Mouse (Mus musculus) heart, embryonic 14.5 days (tissue): ENCODE results near the gene Gkn2. TPM values are rescaled to one million over a fixed set of nuclear protein-coding genes. Genes with fewer than 3 reads are reported as not detected.
A peak's percentile ranks its signal among the peaks of the same experiment; 100 is the strongest.

Experiments
- ATAC-seq: fragments of 200-750 bp; cut with Nextera tagmentation; 2 replicates; pipeline ENCODE4 v1.8.0; 2017; ENCODE audit warnings: low read depth, moderate TSS enrichment; ENCODE audit not compliant: insufficient number of reproducible peaks, insufficient read depth, low FRiP score
- H3K27ac ChIP-seq, 2 experiments: fragments of 200-500 bp in 1 of 2; fragments of 300-500 bp in 1 of 2; sonication (generic) in 1 of 2; replicated peaks in 1 of 2; 2 replicates each; pipeline ENCODE4 v1.5.1; 2012 to 2014; ENCODE audit warnings: low read depth in 2 of 2, low read length in 2 of 2, control low read depth in 1 of 2, mild to moderate bottlenecking in 1 of 2, mixed read lengths in 1 of 2; ENCODE audit not compliant: control insufficient read depth in 1 of 2, insufficient read depth in 1 of 2
- H3K27me3 ChIP-seq: fragments of 300-500 bp; sonication (generic); 2 replicates; pipeline ENCODE4 v1.6.1; 2014; ENCODE audit warnings: mild to moderate bottlenecking, low read length, control low read depth; ENCODE audit not compliant: control insufficient read depth, insufficient read depth
- H3K36me3 ChIP-seq: fragments of 300-500 bp; sonication (generic); 2 replicates; pipeline ENCODE4 v1.6.1; 2014; ENCODE audit warnings: mild to moderate bottlenecking, control low read depth, low read length, mixed read lengths; ENCODE audit not compliant: control insufficient read depth, insufficient read depth
- H3K4me1 ChIP-seq, 2 experiments: fragments of 200-500 bp in 1 of 2; fragments of 300-500 bp in 1 of 2; sonication (generic) in 1 of 2; 2 replicates each; pipeline ENCODE4 v1.6.1; 2012 to 2014; ENCODE audit warnings: low read length in 2 of 2, control low read depth in 1 of 2, mixed read lengths in 1 of 2; ENCODE audit not compliant: control insufficient read depth in 2 of 2, insufficient read depth in 2 of 2
- H3K4me2 ChIP-seq: fragments of 300-500 bp; sonication (generic); 2 replicates; pipeline ENCODE4 v1.6.1; 2014; ENCODE audit warnings: mild to moderate bottlenecking, low read length
- H3K4me3 ChIP-seq, 2 experiments: fragments of 200-500 bp in 1 of 2; fragments of 300-500 bp in 1 of 2; sonication (generic) in 1 of 2; 2 replicates each; pipeline ENCODE4 v1.5.1; 2012 to 2014; ENCODE audit warnings: low read length in 2 of 2, mild to moderate bottlenecking in 2 of 2, control low read depth in 1 of 2, low read depth in 1 of 2, moderate library complexity in 1 of 2; ENCODE audit not compliant: control insufficient read depth in 1 of 2, insufficient read depth in 1 of 2
- H3K9ac ChIP-seq: fragments of 300-500 bp; sonication (generic); 2 replicates; pipeline ENCODE4 v1.6.1; 2014; ENCODE audit warnings: mild to moderate bottlenecking, low read length
- H3K9me3 ChIP-seq: fragments of 300-500 bp; sonication (generic); 2 replicates; pipeline ENCODE4 v1.6.1; 2016; ENCODE audit warnings: low read length, control low read depth; ENCODE audit not compliant: control insufficient read depth
- WGBS: fragments of 180-500 bp; shearing (Covaris S2); extraction: QIAGEN DNeasy Blood & Tissue Kit; methylation state at CpG from one replicate; pipeline ENCODE4 v1.1.7; 2014; 5-methylcytosine and 5-hydroxymethylcytosine counted together
- polyA plus RNA-seq: library from polyadenylated mRNA; unstranded; fragments of >200 nt; fragmentation: Nextera tagmentation; extraction: Ambion mirVana; gene quantifications from 2 replicates; pipeline ENCODE4 v1.2.1, GENCODE M21; 2014

The Gkn2 gene
- polyA plus RNA-seq, 1 experiment from 2014 or later = not detected

DNA sequence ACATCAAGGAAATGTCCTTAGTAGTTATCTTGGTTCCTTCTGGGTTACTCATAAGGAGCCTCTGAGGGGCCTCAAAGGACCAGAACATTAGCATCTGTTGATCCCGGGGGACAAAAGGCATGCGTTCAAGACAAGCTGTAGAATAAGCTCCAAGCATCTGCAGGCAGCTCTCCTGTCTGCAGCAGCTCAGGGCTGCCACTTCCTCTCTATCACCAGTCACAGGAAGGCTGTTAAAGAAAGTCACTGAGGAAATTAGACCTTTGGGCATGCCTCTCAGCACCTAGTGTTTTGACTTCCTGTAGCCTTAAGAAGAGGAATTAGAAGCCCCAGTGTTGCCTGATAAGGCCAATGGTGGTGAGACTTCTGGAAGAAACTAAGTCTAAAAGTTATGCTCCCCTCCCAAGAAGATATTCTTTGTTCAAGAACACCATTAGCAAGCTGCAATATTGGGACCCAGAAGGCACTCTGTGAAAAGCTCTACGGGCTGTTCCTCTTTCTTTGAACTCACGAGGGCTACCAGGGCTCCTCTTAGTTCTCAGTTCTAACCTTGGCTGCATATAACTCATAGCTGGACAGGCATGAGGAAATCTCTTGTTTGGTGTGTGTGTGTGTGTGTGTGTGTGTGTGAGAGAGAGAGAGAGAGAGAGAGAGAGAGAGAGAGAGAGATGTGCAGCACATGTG is 26.9 kb downstream of the Gkn2 start:
- Histone ChIP-seq H3K27ac (no peak overlapping the region), H3K27me3 (peaks cover 48% of the 10 kb centered on the region), H3K4me2 (no peak overlapping the region), H3K4me1 (peaks cover 15 to 29% of the 10 kb centered on the region in 2 experiments), H3K4me3 (no peak overlapping the region), H3K9me3 (no peaks in the 10 kb centered on the region), H3K9ac (no peak overlapping the region), H3K36me3 (no peaks in the 10 kb centered on the region)
- no peak for ATAC-seq
- 36% methylated on average over 4 of the region's 4 CpGs for WGBS

DNA sequence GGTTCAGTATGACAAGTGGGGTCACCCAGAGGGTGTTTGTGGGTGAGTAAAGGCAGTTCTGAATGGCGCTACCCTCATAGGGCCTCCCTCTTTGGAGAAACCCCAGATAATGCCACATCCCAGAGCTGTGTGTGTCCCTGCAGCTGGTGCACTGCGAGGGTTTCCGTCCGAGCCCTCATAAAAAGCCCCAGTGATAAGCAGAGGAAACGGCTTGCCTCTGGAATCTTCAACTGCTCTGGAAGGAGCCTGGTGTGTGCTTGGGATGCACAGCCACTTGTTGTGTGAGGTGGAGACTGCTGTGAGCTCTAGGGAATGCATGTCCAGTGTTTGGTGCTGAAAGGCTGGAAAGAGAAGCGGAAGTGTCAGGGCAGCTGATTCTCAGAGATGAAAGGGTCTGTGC is 28.3 kb downstream of the Gkn2 start:
- no peak overlapping the region for H3K4me2 ChIP-seq
- H3K9me3 ChIP-seq = no peaks in the 10 kb centered on the region
- no peaks in the 10 kb centered on the region for H3K36me3 ChIP-seq
- no peak overlapping the region for H3K4me3 ChIP-seq
- ATAC-seq = no peak
- H3K27me3 ChIP-seq = peaks cover 35% of the 10 kb centered on the region
- H3K9ac ChIP-seq = no peak overlapping the region
- WGBS = 8% methylated on average over 6 of the region's 6 CpGs
- no peak overlapping the region for H3K27ac ChIP-seq
- peaks cover 12 to 25% of the 10 kb centered on the region in 2 experiments for H3K4me1 ChIP-seq

DNA sequence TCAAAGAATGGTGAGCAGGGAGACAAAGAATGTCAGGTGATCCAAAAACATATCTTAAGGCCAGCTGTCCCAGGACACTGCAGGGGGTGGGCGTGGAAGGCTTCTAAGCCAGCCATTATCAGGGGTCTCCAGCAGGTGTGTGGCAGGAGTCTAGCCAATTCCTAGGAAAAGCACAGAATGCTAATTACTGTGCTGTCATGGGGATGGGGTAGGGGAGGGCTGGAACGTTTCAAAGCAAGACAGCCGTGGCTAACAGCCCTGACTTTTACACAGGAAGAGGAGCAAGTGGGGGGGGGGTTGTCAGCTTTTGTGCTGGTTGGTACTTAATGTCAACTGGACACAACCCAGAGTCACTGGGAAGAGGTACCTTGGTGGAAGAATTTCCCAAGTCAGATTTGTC is 38.9 kb downstream of the Gkn2 start:
- 34% methylated on average over 3 of the region's 3 CpGs for WGBS

GRCm38 (mm10) chr6:87422304-87422703 is 49.1 kb downstream of the Gkn2 start:
- no peak for ATAC-seq
- Histone ChIP-seq H3K4me3 (no peak overlapping the region), H3K9ac (no peak overlapping the region), H3K4me2 (peak overlapping the region; percentile 34), H3K36me3 (no peaks in the 10 kb centered on the region), H3K27me3 (peaks cover 68% of the 10 kb centered on the region), H3K4me1 (peaks cover 28 to 34% of the 10 kb centered on the region in 2 experiments), H3K27ac (no peak overlapping the region), H3K9me3 (no peaks in the 10 kb centered on the region)
- WGBS = 13% methylated on average over 7 of the region's 7 CpGs

More for the DNA sequence above, 38.9 kb downstream of the Gkn2 start:
- Histone ChIP-seq H3K36me3 (no peaks in the 10 kb centered on the region), H3K27ac (no peak overlapping the region), H3K27me3 (peaks cover 43% of the 10 kb centered on the region), H3K4me2 (no peak overlapping the region), H3K9ac (no peak overlapping the region), H3K4me1 (no peaks in the 10 kb centered on the region), H3K4me3 (no peak overlapping the region), H3K9me3 (no peaks in the 10 kb centered on the region)
- ATAC-seq = no peak

- Histone ChIP-seq H3K9ac (0 out of 2 replicates have a peak overlapping the region, but pooled peaks have one; percentile 34), H3K9me3 (no peaks in the 10 kb centered on the region), H3K4me3 (no peak overlapping the region), H3K4me1 (peaks cover 36 to 39% of the 10 kb centered on the region in 2 experiments), H3K27ac (peak overlapping the region in 1 of 2 experiments; percentile 62; a peak in 1 of 4 replicates), H3K27me3 (peaks cover 62% of the 10 kb centered on the region), H3K36me3 (no peaks in the 10 kb centered on the region), H3K4me2 (peak overlapping the region; percentile 59)
- 16% methylated on average over 19 of the region's 19 CpGs for WGBS
- ATAC-seq = peak; percentile 68; the same call in 1 of the 2 replicates
These were observed 51.1 kb downstream of the Gkn2 start for GRCm38 (mm10) chr6:87424037-87424816.

- 29% methylated on average over 5 of the region's 5 CpGs for WGBS
- Histone ChIP-seq H3K27ac (no peak overlapping the region), H3K36me3 (no peaks in the 10 kb centered on the region), H3K4me2 (no peak overlapping the region), H3K9ac (no peak overlapping the region), H3K9me3 (no peaks in the 10 kb centered on the region), H3K27me3 (peaks cover 59% of the 10 kb centered on the region), H3K4me3 (no peak overlapping the region), H3K4me1 (peaks cover 29 to 31% of the 10 kb centered on the region in 2 experiments)
- ATAC-seq = no peak
These were observed 53.8 kb downstream of the Gkn2 start for GRCm38 (mm10) chr6:87426954-87427353.

GRCm38 (mm10) chr6:87427616-87428015 is 54.5 kb downstream of the Gkn2 start:
- H3K4me2 ChIP-seq = 0 out of 2 replicates have a peak overlapping the region, but pooled peaks have one; percentile 3
- peaks cover 57% of the 10 kb centered on the region for H3K27me3 ChIP-seq

More at GRCm38 (mm10) chr6:87427616-87428015, 54.5 kb downstream of the Gkn2 start:
- ATAC-seq = no peak
- Histone ChIP-seq H3K4me3 (no peak overlapping the region), H3K27ac (peak overlapping the region in 1 of 2 experiments; percentile 63; a peak in 3 of 4 replicates), H3K9me3 (no peaks in the 10 kb centered on the region), H3K36me3 (no peaks in the 10 kb centered on the region), H3K9ac (no peak overlapping the region), H3K4me1 (peaks cover 23 to 25% of the 10 kb centered on the region in 2 experiments)
- 33% methylated on average over 8 of the region's 8 CpGs for WGBS
